Mouse (Mus musculus) kidney, postnatal 14 days (tissue): Measurements from ENCODE around the gene Fgf7.
A peak's percentile ranks its signal among the peaks of the same experiment; 100 is the strongest.

Experiments
- DNase-seq: peaks from one replicate; pipeline ENCODE4 v3.0.0; 2022; ENCODE audit warnings: mixed read lengths

Fgf7 gene

GRCm38 (mm10) chr2:126061037-126061773 lies 26.7 kb downstream of the Fgf7 start:
- DNase-seq = peak; percentile 38

- DNase-seq = no peak
Measured at GRCm38 (mm10) chr2:126062876-126063275, 28.4 kb downstream of the Fgf7 start.

- DNase-seq = no peak
Measured at GRCm38 (mm10) chr2:126064814-126065213, 30.4 kb downstream of the Fgf7 start.

GRCm38 (mm10) chr2:126065303-126065856 lies 30.9 kb downstream of the Fgf7 start:
- no peak for DNase-seq

DNA sequence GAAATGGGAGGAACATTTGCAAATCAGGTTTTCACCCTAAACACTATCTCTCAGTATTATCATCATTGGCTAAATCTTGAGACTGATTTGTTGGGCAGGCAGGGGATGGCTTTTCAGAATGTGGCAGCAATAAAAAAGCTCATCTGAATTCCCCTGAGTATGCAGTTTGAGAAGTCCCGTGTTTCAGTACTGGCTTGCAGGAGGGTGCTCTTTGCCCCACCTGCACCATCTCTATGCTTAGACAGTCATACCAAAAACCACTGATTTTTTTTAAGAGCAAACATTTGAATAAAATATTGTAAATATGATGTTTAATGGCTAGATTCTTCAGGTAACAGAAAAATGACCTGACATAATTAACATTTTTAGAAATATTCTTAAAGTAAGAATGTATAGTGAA lies 35.3 kb downstream of the Fgf7 start:
- DNase-seq = no peak

DNA sequence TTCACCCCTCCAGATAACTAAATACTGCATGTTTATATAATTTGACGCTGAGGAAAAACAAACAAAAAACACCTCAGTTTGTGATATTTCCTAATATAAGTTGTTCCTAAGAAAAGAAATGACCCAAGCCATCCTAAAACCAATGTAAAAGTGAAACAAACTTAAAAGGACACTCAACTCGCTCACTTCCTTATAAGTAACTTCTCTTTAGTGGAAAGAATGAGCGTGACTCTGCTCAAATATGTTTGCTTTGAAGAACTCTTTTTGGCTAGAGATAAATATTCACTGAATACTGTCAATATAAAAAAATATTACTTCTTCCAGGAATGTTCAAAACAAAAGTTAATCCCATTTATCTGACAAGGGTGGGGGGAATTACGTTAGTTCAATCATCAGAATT lies 39.3 kb downstream of the Fgf7 start:
- no peak for DNase-seq

DNA sequence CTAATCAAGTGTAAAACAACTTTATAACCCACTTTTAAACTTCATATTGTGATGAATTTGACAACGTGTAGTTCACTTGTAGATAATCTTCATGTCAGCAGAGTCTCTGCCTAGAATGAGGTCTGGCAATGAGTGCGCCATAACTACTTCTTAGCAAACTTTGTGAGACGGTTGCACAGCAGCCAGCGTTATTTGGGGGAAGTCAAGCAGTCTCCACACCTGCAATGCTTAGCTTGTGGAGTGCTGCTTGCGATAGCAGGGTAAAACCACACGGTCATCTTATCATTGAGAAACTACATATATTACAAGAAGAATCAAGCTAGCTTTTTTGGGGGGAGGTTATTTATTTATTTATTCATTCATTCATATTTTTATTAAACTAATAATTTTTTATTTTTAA lies 42.0 kb downstream of the Fgf7 start:
- DNase-seq = no peak

GRCm38 (mm10) chr2:126079086-126079485 lies 44.6 kb downstream of the Fgf7 start:
- no peak for DNase-seq

GRCm38 (mm10) chr2:126084326-126084725 lies 49.9 kb downstream of the Fgf7 start:
- DNase-seq = no peak

DNA sequence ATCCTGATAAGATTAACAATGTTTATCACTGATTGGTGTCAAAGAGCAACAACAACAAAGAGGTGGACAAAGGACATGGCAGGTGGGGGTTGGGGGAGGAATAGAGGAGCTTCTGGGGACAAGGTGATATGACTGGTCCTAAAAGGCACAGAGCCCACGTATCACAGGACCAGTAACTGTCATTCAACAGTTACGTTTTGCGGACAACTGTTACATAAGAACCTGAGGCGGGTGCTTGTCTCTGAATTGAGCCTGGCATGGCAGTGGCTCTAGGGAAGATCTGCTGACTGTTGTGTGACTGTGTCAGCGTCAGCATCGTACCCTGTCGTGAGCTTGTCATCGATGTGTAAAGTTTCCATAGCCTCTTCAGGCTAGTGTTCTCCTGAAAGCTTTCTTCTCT lies 51.7 kb downstream of the Fgf7 start:
- no peak for DNase-seq

DNA sequence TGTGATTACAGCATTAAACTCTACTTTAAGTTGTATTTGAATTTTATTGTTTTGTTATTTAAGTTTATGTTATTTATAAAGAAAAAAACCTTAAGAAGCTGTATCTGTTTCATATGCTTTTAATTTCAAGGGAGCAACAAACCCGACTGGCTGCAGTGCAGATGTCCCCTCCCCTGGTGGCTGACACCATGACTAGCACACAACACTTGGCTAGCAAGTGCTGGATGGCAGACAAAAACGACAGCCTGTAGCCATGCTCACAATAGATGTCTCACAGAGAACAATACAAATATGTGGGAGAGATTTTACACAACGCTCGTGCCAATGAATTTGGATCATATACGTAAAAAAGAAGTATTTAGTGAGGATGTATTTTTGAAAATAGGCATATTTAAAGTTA lies 56.0 kb downstream of the Fgf7 start:
- DNase-seq = no peak

GRCm38 (mm10) chr2:126094616-126095015 lies 60.2 kb downstream of the Fgf7 start:
- no peak for DNase-seq
